Mouse (Mus musculus) heart, adult 2 months (tissue): Measurements from ENCODE around the gene Mfsd7a.

ENCODE experiments used
- CTCF ChIP-seq: fragments of 200-600 bp; IDR thresholded peaks from 2 replicates; pipeline ENCODE4 v1.8.1; 2022; ENCODE audit warnings: antibody characterized with exemption, mild to moderate bottlenecking, moderate library complexity
- EP300 ChIP-seq: fragments of 200-500 bp; IDR thresholded peaks from 2 replicates; pipeline ENCODE4 v1.6.1; 2011; ENCODE audit warnings: low read depth, low read length, control low read depth; ENCODE audit not compliant: insufficient read depth
- POLR2A ChIP-seq: fragments of 200-500 bp; IDR thresholded peaks from 2 replicates; pipeline ENCODE4 v1.6.1; 2011; ENCODE audit warnings: mild to moderate bottlenecking, low read depth, low read length, control low read depth; ENCODE audit not compliant: insufficient read depth

GRCm38 (mm10) chr5:108450837-108451540, 2.3 kb upstream of the Mfsd7a start:
- TF ChIP-seq CTCF: no peak
- TF ChIP-seq EP300: no peak
- no peak for TF ChIP-seq POLR2A
